Mouse (Mus musculus) neural tube, embryonic 10.5 days (tissue): ENCODE data around the gene Cds1.
A peak's percentile ranks its signal among the peaks of the same experiment; 100 is the strongest.
"Not testable (repeated sequence)": the region's sequence is repeated elsewhere in the genome, so short reads cannot be mapped to it uniquely, and the experiment has no call there.

Experiments used
- DNase-seq: peaks from one replicate; pipeline ENCODE4 v3.0.0-alpha.2; 2017; ENCODE audit warnings: low spot score; ENCODE audit errors: extremely low spot score

Cds1 gene

DNA sequence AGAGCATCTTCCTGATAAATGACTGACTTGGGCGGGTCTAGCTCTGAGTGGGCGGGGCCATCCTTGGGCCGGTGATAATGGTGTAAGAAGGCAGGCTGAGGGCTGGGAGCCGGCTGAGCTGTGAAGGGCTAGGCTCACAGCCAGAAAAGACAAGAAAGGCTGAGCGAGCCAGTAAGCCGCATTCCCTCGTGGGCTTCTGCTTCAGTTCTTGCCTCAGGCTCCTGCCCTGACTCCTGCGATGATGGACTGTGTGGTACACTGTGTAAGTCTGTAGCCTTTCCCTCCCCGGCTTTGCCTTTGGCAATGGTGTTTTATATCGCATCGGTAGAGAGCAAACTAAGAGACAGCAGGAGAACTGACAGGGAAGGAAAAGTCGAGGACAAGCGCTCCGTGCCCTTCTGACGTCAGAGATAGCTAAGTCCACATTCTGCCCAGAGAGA, 61.6 kb downstream of the Cds1 start:
- DNase-seq = peak; percentile 43

GRCm38 (mm10) chr5:101827477-101827876, 62.5 kb downstream of the Cds1 start:
- DNase-seq = no peak

DNA sequence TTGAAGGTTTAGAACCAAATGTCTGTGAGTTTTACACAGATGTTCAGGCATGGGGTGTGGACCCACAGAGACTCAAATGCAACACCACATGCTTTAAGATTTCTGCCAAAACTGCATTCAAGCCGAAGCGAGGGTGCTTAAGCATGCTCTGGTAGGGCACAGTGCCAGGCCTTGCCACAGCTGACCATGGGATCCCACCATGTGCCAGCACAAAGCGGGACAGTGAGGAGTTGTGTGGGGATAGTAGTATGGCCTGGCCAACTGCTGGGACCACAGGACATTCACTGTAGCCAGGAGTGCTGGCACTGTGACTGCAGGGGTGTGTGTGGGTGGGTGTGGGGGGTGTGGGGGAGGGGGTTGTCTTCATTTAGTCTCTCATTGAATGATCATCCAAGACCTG, 64.0 kb downstream of the Cds1 start:
- no peak for DNase-seq

- no peak for DNase-seq
Measured at GRCm38 (mm10) chr5:101830180-101830579, 65.2 kb downstream of the Cds1 start.

GRCm38 (mm10) chr5:101832042-101832441, 67.1 kb downstream of the Cds1 start:
- DNase-seq = no peak

DNA sequence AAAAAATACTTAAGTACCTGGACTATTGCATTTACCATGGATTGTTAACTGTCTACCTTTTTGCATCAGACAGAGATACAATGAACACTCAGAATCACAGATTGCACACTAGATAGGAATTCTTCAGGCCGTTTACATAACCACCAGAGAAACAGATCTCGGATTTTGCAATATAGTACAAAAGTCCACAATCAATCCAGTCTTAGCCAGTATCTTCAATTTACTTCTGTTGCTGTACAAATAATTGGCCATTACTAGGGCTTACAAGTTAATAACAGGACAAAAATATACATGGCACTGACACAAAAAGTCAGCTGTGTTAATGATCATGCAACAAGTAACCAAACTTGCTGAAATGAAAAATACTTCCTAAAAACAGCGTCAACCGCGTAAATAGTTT, 68.1 kb downstream of the Cds1 start:
- no peak for DNase-seq

- DNase-seq = no peak
Measured at GRCm38 (mm10) chr5:101833875-101834274, 68.9 kb downstream of the Cds1 start.

DNA sequence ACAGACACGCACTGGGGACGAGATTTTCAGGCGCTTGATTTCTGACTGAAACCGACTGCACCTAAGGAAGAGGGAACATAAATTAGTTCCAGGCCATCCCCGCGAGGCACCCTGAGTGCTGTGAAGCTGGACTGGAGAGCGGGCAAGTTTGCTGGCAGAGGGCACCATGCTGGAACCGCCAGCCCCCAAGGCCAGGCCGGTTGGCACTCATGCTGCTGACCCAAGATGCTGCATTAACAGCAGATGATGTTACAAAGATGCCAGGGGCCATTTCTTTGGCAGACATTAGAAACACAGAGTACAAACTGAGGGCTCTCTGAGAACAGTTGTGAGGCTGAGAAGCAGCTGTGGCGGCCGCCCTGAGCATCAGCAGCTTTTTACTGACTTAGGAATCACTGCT, 71.3 kb downstream of the Cds1 start:
- DNase-seq = no peak

DNA sequence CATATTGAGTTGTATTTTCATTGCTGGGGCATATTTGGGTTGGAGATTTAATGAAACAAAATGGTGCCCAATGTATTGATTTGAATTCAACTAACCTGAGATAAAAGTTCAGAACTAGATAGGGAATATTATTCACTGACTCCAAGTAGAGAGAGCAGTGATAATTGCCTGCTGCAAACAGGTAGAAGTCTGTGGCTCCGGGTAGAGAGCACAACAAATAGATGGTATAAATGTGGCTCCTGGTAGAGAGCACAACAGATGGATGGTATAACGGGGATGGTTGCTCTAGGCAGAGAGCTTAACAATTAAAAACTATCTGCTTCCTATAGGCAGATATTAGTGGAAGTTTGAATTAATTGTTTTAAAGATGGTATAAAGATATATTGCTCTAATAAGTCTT, 72.7 kb downstream of the Cds1 start:
- DNase-seq = not testable (repeated sequence)

- no peak for DNase-seq
Measured at GRCm38 (mm10) chr5:101840476-101840875, 75.5 kb downstream of the Cds1 start.

- no peak for DNase-seq
Measured at GRCm38 (mm10) chr5:101845011-101845410, 80.1 kb downstream of the Cds1 start.

DNA sequence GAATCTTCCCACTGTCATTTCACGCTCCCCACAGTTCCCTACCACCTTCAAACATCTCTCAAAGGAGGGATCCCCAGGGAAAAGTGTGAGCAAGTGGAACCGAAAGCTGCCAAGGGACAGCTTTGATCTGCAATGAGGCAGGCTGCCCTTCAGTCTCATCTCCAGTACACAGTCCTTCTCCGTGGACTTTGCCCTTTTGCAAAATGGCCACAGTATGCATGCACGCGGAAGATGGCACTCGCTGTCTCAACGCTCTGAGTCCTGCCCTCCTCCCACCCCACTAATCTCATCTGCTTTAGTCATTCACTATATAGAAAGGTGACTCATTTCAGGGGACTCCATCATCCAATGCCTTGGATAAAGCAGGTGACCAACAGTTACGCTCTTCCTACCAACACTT, 81.0 kb downstream of the Cds1 start:
- DNase-seq = no peak

DNA sequence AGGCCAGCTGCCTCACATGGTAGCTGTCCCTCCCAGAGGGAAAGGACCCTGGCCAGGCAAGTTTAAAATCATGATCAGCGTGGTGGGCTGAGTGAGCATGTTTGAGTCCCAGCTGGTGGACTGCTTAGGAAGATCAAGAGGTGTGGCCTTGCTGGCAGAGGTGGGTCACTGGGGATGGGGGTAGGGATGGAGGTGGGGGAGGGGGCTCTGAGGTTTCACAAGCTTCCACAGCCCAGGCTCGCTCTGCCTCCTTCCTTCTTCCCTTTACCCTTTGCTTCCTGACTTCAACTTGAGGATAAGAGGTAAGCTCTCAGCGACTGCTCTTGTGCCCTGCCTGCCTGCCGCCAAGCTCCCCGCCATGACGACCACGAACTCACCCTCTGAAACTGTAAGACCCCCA, 82.4 kb downstream of the Cds1 start:
- no peak for DNase-seq

DNA sequence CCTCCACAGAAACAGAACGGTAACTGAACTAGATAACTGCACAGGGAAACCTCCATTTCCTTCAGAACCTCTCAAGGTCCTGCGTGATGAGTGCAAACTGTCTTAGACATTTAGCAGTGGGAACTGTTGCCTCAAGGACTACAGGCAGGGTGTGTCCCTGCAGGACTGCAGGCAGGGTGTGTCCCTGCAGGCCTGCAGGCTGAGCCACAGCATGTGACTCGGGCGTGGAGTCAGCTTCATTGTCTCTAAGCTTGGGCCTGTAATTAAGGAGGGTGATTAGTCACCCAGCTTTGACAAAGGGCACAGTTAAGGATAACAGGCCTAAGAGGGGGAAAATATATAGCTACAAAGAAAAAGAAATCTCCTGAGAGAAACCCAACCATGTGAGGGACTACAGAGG, 82.8 kb downstream of the Cds1 start:
- DNase-seq = no peak

GRCm38 (mm10) chr5:101851133-101851532, 86.2 kb downstream of the Cds1 start:
- no peak for DNase-seq

GRCm38 (mm10) chr5:101852116-101852680, 87.3 kb downstream of the Cds1 start:
- DNase-seq = no peak

DNA sequence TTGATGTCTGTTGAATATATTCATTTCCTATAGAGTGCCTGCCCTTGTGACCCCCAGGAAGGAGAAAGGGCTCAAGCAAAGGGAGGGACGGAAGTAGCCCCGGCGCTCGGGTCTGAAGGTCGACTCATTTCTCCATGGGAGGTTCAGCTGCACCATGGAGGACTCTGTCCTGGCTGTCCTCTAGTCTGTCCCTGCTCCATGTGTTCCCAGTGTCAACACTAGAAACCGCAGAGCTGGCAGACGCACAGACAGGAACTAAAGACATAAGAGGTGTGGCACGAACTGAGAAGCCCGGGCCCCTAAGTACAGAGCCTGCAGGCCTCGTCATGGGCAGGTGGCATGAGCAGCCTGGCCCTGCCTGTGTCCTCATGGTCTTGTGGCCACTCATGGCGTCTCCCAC, 89.2 kb downstream of the Cds1 start:
- DNase-seq = no peak

- DNase-seq = no peak
Measured at GRCm38 (mm10) chr5:101854667-101855066, 89.7 kb downstream of the Cds1 start.

- DNase-seq = no peak
Measured at GRCm38 (mm10) chr5:101855475-101855874, 90.5 kb downstream of the Cds1 start.

- no peak for DNase-seq
Measured at GRCm38 (mm10) chr5:101858891-101859436, 94.0 kb downstream of the Cds1 start.

DNA sequence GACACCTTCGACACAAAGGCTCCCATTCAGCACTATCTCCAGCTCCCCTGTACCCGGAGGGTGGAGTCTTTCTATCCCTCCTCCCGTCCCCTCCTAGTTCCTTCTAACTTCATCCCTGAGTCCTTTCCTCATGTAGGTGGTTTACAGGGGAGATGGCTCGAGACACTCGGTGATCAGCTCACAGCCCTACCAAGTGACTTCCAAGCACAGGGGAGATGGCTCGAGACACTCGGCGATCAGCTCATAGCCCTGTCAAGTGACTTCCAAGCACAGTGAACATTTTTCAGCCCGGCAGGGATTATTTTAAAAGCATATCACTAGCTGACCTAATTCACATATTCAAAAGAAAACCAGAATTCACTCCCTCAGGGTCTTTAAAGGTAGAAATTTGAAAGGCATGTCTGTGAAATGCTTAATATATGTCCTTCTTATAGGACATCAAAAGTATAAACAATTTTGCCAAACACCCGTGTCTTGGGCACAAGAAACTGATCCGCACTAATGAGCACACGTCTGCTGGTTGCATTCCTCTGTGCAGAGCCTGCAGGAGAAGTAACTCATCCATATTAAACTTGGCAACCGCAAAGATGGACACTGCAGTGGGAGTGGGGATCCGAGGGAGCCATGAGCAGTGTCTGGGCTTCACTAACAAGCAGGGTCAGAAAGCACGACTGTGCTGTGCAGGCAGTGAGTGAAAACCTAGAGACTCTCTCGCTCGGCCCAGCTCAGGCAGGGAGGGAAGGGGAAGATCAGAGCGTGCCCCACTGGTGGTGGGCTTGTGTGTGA, 97.0 kb downstream of the Cds1 start:
- no peak for DNase-seq

DNA sequence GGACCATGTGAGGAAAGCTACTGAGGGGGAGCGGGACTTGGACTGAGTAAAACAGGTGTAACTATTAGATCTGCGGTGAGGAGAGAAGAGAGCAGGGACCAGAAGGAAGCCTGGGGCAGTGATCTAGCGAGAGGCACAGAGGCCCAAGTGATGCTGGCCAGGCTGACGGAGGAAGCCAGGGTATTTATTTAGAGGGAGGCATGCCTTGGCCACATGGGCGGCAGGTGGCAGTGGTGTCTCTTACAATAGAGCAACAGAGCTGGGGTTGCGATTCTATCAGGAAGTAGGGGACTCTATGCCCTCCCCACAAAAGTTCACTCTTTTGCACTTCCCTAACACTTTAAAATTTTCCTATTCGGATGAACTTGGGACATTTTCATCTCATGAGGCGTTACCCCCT, 97.7 kb downstream of the Cds1 start:
- no peak for DNase-seq

GRCm38 (mm10) chr5:101863946-101864345, 99.0 kb downstream of the Cds1 start:
- no peak for DNase-seq
